Mouse (Mus musculus) hindbrain, embryonic 12.5 days (tissue): ENCODE results near the gene Pigh. TPM values are rescaled to one million over a fixed set of nuclear protein-coding genes. Genes with fewer than 3 reads are reported as not detected.

Source experiments
- ATAC-seq: fragments of 200-750 bp; cut with Nextera tagmentation; 2 replicates; pipeline ENCODE4 v1.8.0; 2017; ENCODE audit warnings: moderate TSS enrichment; ENCODE audit not compliant: low FRiP score
- H3K27ac ChIP-seq: fragments of 300-500 bp; sonication (generic); 2 replicates; pipeline ENCODE4 v1.5.1; 2016; ENCODE audit warnings: mild to moderate bottlenecking
- H3K27me3 ChIP-seq: fragments of 300-500 bp; sonication (generic); 2 replicates; pipeline ENCODE4 v1.6.1; 2016; ENCODE audit warnings: mild to moderate bottlenecking
- H3K36me3 ChIP-seq: fragments of 300-500 bp; sonication (generic); 2 replicates; pipeline ENCODE4 v1.6.1; 2016; ENCODE audit warnings: mild to moderate bottlenecking
- H3K4me1 ChIP-seq: fragments of 300-500 bp; sonication (generic); 2 replicates; pipeline ENCODE4 v1.6.1; 2016
- H3K4me2 ChIP-seq: fragments of 300-500 bp; sonication (generic); replicated peaks from 2 replicates; pipeline ENCODE4 v1.6.1; 2016; ENCODE audit warnings: mild to moderate bottlenecking
- H3K4me3 ChIP-seq: fragments of 300-500 bp; sonication (generic); 2 replicates; pipeline ENCODE4 v1.5.1; 2016; ENCODE audit warnings: mild to moderate bottlenecking
- H3K9ac ChIP-seq: fragments of 300-500 bp; sonication (generic); 2 replicates; pipeline ENCODE4 v1.6.1; 2016; ENCODE audit warnings: mild to moderate bottlenecking, moderate library complexity
- H3K9me3 ChIP-seq: fragments of 300-500 bp; sonication (generic); replicated peaks from 2 replicates; pipeline ENCODE4 v1.6.1; 2016; ENCODE audit warnings: mild to moderate bottlenecking
- WGBS: fragments of 180-500 bp; shearing (Covaris S2); methylation state at CpG from one replicate; pipeline ENCODE4 v1.1.7; 2016; 5-methylcytosine and 5-hydroxymethylcytosine counted together
- polyA plus RNA-seq: library from polyadenylated mRNA; unstranded; fragments of >200 nt; fragmentation: Nextera tagmentation; extraction: Ambion mirVana; gene quantifications from 2 replicates; pipeline ENCODE4 v1.2.1, GENCODE M21; 2016

Gene Pigh
- polyA plus RNA-seq, 1 experiment from 2014 or later = 27.1 TPM

GRCm38 (mm10) chr12:79040201-79040827 is 49.1 kb downstream of the Pigh start:
- ATAC-seq = no peak
- 85% methylated on average over 11 of the region's 11 CpGs for WGBS
- Histone ChIP-seq H3K4me3 (no peak overlapping the region), H3K9ac (no peak overlapping the region), H3K27me3 (no peaks in the 10 kb centered on the region), H3K4me1 (no peaks in the 10 kb centered on the region), H3K36me3 (peaks cover 9% of the 10 kb centered on the region; the same call in 1 of the 2 replicates), H3K27ac (no peak overlapping the region), H3K9me3 (no peaks in the 10 kb centered on the region), H3K4me2 (no peak overlapping the region)

- Histone ChIP-seq H3K9me3 (no peaks in the 10 kb centered on the region), H3K27me3 (no peaks in the 10 kb centered on the region), H3K4me2 (no peak overlapping the region), H3K9ac (no peak overlapping the region), H3K36me3 (peaks cover 5% of the 10 kb centered on the region; the same call in 1 of the 2 replicates), H3K4me1 (no peaks in the 10 kb centered on the region), H3K27ac (no peak overlapping the region), H3K4me3 (no peak overlapping the region)
- 69% methylated on average over 8 of the region's 8 CpGs for WGBS
- ATAC-seq = no peak
These were observed 49.7 kb downstream of the Pigh start for GRCm38 (mm10) chr12:79039708-79040107.

GRCm38 (mm10) chr12:79035349-79035748 is 54.1 kb downstream of the Pigh start:
- no peak overlapping the region for H3K4me3 ChIP-seq
- H3K4me2 ChIP-seq = no peak overlapping the region
- no peak overlapping the region for H3K9ac ChIP-seq
- H3K27ac ChIP-seq = no peak overlapping the region
- WGBS = 11% methylated on average over 3 of the region's 3 CpGs
- no peaks in the 10 kb centered on the region for H3K36me3 ChIP-seq
- no peak for ATAC-seq
- H3K4me1 ChIP-seq = no peaks in the 10 kb centered on the region
- no peaks in the 10 kb centered on the region for H3K9me3 ChIP-seq
- no peaks in the 10 kb centered on the region for H3K27me3 ChIP-seq

GRCm38 (mm10) chr12:79034331-79034730 is 55.1 kb downstream of the Pigh start:
- 95% methylated on average over 2 of the region's 2 CpGs for WGBS
- peaks cover 5% of the 10 kb centered on the region; the same call in 1 of the 2 replicates for H3K4me1 ChIP-seq
- ATAC-seq = no peak
- no peak overlapping the region for H3K4me3 ChIP-seq
- no peak overlapping the region for H3K27ac ChIP-seq
- H3K9me3 ChIP-seq = no peaks in the 10 kb centered on the region
- no peaks in the 10 kb centered on the region for H3K27me3 ChIP-seq
- H3K4me2 ChIP-seq = no peak overlapping the region
- H3K9ac ChIP-seq = no peak overlapping the region
- H3K36me3 ChIP-seq = no peaks in the 10 kb centered on the region

Other genes with a start within 250 kb of the Pigh start
- gene Atp6v1d, start 228.0 kb downstream of the Pigh start, polyA plus RNA-seq = 95.4 and 98.4 TPM in 2 replicates
- 161 TPM in 2 replicates for gene Eif2s1, start 227.8 kb downstream of the Pigh start, polyA plus RNA-seq
- gene Plek2, start 182.7 kb downstream of the Pigh start, polyA plus RNA-seq = 2.5 and 2.6 TPM in 2 replicates
- 23.6 and 27.5 TPM in 2 replicates for gene Tmem229b, start 82.0 kb downstream of the Pigh start, polyA plus RNA-seq
- gene Plekhh1, start 60.5 kb downstream of the Pigh start, polyA plus RNA-seq = 4.9 and 5.7 TPM in 2 replicates
- 16.4 and 17.6 TPM in 2 replicates for gene Arg2, start 41.1 kb upstream of the Pigh start, polyA plus RNA-seq
- 126 and 131 TPM in 2 replicates for gene Vti1b, start 83.0 kb upstream of the Pigh start, polyA plus RNA-seq
- 28.2 and 28.9 TPM in 2 replicates for gene Rdh11, start 102.6 kb upstream of the Pigh start, polyA plus RNA-seq
- gene Rdh12, start 119.3 kb upstream of the Pigh start, polyA plus RNA-seq = 1.1 and 1.5 TPM in 2 replicates
- gene Zfyve26, start 206.7 kb upstream of the Pigh start, polyA plus RNA-seq = 15.0 and 15.8 TPM in 2 replicates
- gene Rad51b, start 207.6 kb upstream of the Pigh start, polyA plus RNA-seq = 4.3 and 5.2 TPM in 2 replicates